Mouse (Mus musculus): ENCODE data around the gene Eya3.
A peak's percentile ranks its signal among the peaks of the same experiment; 100 is the strongest.
"Not testable (repeated sequence)": the region's sequence is repeated elsewhere in the genome, so short reads cannot be mapped to it uniquely, and the experiment has no call there.

Eya3 gene

DNA sequence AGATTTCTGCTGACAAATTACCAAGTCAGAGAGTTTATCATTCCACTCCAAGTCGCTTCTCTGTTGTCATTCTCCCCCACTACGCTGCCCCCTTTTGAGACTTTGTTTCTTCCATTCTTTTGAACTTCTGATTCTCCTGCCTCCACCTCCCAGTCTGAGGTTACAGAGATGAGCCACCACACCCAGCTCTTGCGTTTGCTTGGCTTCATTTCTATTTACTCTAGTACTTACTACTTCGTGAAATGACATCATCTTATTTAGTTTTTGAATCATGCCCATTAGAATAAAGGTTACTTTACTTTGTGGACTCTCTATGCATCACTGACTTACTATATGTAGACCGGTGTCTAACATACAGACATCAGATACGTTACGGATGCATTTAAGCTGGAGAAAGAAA, 8.7 kb downstream of the Eya3 start:
- DNase-seq (ENCODE audit: low read depth): no peak

DNA sequence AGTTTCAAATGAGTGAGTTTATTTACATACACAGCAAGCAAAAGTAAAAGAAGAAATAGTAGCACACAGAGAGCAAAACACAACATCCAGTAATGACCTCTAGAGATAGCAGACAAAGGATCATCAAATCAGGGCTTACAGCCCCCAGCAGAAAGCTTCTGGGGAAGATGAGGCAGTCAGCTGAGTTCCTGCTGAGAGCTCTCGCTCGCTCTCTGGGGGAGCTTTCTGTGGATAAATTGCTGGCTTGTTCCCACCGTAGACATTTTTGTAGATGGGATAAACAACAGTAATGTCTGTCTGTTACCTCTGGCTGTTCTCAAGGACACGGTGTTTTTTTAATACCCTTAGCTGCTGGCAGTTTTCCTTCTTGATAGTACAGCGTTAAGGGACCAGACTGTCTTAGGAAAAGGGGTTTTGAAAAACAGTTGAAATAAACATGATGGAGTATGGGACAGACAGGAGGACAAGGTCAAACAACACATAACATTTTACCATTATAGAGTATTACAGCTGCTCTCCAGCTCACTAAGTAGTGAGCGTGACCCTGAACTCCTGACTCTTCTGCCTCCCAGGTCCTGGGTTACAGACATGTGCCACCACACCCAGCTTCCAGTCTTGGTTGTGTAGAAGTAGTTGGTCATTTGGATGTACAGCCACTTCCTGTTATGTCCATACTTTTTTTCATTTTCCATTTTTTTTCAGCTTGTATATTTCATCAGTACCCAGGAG, 10.6 kb downstream of the Eya3 start:
- DNase-seq (ENCODE audit: low read depth): no peak

- peak; percentile 38 for DNase-seq (ENCODE audit: low read depth)
These were observed 14.1 kb downstream of the Eya3 start for GRCm38 (mm10) chr4:132652842-132653241.

- DNase-seq (ENCODE audit: low read depth): no peak
These were observed 15.0 kb downstream of the Eya3 start for GRCm38 (mm10) chr4:132653799-132654198.

DNA sequence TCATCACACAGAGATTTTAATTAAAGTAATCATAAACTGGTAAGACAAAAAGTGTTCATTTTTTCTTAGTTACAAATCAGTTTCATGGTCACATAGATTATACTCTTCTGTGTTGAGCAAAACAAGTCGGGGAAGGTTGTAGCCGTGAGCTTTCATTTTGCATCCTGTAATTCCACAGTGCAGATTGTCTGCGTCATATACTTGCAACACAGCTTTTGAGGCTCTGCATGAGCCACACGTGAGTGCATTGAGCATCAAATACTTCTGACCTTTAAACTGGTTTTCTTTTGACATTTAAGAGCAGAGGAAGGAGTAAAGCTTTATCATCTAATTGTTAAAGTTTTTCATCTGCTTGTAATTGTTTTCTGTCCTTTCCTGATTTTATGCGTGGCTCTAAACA, 16.5 kb downstream of the Eya3 start:
- DNase-seq (ENCODE audit: low read depth): no peak

DNA sequence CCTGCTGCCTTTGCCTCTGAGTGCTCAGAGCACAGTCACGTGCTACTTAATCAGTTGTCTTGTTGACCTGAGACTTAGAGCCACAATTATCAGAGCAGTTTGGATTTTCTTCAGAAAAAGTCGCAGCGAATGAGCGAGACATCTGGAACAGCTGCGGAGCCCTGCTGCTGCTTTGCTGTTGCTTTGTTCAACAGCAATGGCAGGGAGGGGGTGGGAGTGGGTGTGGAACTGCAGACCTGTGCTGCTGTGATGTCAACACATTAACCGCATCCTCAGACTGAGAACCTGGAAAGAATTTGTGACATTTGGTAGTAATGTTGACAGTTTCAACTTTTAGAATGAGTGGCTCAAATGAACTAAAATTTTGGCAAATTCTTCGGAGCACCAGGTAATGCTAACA, 20.3 kb downstream of the Eya3 start:
- no peak for DNase-seq (ENCODE audit: low read depth)

GRCm38 (mm10) chr4:132672697-132673096, 33.9 kb downstream of the Eya3 start:
- no peak for DNase-seq (ENCODE audit: low read depth)

- no peak for DNase-seq (ENCODE audit: low read depth)
These were observed 38.2 kb downstream of the Eya3 start for GRCm38 (mm10) chr4:132676771-132677539.

- DNase-seq (ENCODE audit: low read depth): no peak
These were observed 50.8 kb downstream of the Eya3 start for GRCm38 (mm10) chr4:132689634-132690033.

DNA sequence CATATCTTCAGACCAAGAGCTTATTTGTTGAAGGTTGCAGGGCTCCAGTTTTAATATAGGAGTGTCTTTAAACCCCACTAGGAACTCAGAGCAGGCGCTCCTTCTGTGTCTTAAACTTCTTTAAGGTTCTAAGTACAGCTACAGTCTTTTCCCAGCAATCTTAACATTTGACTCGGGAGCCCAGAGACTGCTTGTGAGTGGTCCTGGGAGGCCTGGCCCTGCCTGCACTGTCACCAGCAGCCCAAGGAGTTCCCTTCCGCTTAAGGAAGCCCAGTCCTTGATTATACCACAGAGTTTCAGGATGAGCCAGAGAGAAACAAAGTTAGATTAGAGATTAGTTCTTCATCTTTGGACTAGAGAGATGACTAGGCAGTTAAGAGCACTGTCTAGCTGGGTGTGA, 54.6 kb downstream of the Eya3 start:
- no peak for DNase-seq (ENCODE audit: low read depth)

DNA sequence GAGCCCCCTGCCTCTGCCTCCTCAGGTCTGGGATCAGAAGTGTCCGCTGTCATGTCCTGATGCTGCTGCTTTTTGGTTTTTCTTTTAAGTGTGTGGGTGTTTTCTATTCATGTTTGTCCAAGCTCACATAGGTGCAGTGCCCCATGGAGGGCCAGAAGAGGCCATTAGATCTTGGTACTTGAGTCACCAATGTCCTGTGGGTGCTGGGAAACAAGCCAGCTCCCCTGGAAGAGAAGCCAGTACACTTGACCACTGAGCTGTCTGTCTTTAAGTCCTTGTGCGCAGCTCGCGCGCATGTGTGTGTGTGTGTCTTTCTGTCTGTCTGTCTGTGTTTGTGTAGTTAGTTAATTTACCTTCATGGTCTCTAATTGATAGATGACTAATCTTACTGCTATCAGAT, 63.3 kb downstream of the Eya3 start:
- no peak for DNase-seq (ENCODE audit: low read depth)

GRCm38 (mm10) chr4:132706885-132707284, 68.1 kb downstream of the Eya3 start:
- no peak for DNase-seq (ENCODE audit: low read depth)

DNA sequence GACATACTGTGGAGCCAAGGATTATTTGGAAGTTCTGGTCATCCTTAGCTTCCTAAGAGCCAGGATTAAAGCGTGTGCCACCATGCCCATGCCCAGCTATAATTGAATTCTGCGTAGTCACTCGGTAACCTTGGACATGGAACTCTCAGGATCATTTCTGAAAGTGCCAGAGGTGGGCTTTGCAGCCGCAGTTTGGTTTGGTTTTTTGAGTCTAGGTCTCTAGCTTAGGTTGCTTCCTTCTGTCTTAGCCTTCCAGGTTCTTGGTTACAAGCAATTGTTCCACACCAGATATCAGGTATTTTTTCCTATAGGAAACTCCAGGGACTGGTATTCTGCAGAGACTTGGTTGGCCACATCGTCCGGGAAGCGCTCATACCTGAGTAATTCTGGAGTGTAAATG, 74.4 kb downstream of the Eya3 start:
- DNase-seq (ENCODE audit: low read depth): no peak

GRCm38 (mm10) chr4:132718251-132718650, 79.5 kb downstream of the Eya3 start:
- no peak for DNase-seq (ENCODE audit: low read depth)

DNA sequence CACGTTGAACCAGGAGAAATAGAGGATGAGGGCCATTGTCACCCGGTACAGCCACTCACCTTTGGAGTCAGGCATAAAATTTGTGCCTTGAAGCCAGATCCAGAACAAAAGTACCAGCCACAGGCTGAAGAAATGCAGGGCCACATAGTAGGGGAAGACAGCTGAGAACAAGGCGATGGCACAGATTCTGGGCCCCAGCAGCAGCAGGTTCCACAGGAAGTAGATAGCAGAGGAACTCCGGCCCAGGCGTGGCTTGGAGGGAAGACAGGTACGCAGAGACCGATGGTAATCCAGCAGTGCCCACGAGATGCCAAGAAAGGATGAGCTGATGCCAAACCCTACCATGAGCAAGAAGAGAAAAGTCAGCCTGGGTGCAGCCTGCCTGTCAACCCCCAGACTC, 89.4 kb downstream of the Eya3 start:
- DNase-seq (ENCODE audit: low read depth): no peak

DNA sequence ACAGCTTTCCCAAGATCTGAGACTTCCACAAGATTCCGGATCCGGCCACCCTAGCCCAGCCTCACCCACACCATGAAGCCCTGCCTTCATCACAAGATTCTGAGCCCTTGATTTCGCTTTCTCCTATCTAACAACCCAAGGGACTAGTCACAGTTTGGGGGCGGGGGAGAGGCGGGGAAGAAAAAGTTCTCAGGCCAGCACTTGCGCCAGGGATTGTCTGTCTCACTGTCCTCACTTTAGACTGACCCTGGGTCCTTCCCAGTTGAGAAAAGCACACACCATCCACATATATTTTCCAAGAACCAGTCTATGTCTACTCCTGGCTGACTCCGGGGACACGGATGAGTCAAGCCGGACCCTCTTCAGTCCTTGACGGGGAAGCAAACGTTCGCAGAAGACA, 92.8 kb downstream of the Eya3 start:
- DNase-seq (ENCODE audit: low read depth): no peak

- peak; percentile 51 for DNase-seq (ENCODE audit: low read depth)
These were observed 93.4 kb downstream of the Eya3 start, which contains the start of gene Xkr8 for GRCm38 (mm10) chr4:132732148-132732684. Xkr8 (minus strand) TSS chr4:132732546.

GRCm38 (mm10) chr4:132733071-132733770, 94.4 kb downstream of the Eya3 start:
- no peak for DNase-seq (ENCODE audit: low read depth)

- DNase-seq (ENCODE audit: low read depth): no peak
These were observed 96.0 kb downstream of the Eya3 start for GRCm38 (mm10) chr4:132734766-132735165.

DNA sequence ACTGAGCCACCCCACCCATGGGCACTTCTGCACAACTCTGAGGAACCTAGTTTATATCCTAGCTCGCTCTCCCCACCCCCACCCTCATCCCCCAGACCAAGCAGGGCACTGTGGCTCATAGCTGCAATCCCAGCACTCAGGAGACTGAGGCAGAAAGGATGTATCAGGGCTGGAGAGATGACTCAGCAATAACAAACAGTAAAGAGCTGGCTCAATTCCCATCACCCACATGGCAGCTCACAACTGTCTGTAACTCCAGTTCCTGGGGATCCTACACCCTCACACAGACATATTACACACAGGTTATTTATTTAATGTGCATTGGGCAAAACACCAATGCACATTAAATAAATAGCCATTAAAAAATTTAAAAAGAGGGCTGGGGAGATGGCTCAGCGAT, 96.6 kb downstream of the Eya3 start:
- DNase-seq (ENCODE audit: low read depth): no peak

- DNase-seq (ENCODE audit: low read depth): no peak
These were observed 97.1 kb downstream of the Eya3 start for GRCm38 (mm10) chr4:132735894-132736293.

GRCm38 (mm10) chr4:132737154-132737553, 98.4 kb downstream of the Eya3 start:
- DNase-seq (ENCODE audit: low read depth): not testable (repeated sequence)

DNA sequence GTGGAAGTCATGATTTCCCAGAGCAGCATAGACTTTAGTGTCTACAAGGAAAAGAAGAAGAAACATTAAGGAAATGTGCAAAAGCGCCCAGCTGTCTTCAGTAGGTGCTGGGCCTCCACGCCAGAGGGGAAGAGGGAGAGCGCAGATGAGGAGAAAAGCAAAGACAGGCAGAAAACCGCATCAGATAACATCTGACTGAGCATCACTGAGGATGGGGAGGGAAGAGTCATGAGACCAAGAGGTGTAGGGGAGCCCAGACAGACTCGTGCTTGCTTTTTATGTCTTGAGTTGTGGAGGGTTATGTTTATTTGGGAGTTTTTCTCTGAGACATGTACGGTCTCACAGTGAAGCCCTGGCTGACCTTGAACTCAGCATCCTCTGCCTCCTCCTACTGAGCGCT, 102.7 kb downstream of the Eya3 start:
- no peak for DNase-seq (ENCODE audit: low read depth)

All from fibroblast of lung, adult 2 months (primary cell).